Mouse (Mus musculus) lung, postnatal 0 days (tissue): ENCODE measurements around the gene Wap.

Source experiments
- CTCF ChIP-seq: IDR thresholded peaks from 2 replicates; pipeline ENCODE4 v1.5.1; 2016; ENCODE audit warnings: antibody characterized with exemption, mild to moderate bottlenecking
- EP300 ChIP-seq: IDR thresholded peaks from 2 replicates; pipeline ENCODE4 v1.6.1; 2016; ENCODE audit warnings: antibody characterized with exemption, mild to moderate bottlenecking, control low read depth

- TF ChIP-seq CTCF (no peak), EP300 (no peak)
Observed at GRCm38 (mm10) chr11:6587249-6587940, 51.0 kb downstream of the Wap start.
